In genomic region chr8:72354272-72354671, GRCm38 (mm10) we compare ENCODE assay signal across 9 mouse cellular contexts. TPM values are rescaled to one million over a fixed set of nuclear protein-coding genes. Genes with fewer than 3 reads are reported as not detected.
DNase-seq lines count a peak whose midpoint lies in the region; ATAC-seq and TF ChIP-seq lines count a peak whose summit lies in the region.
"Had no signal": no experiment of that assay in that cellular context is flagged by ENCODE, and none has a peak within 500 bp of the region (broad histone marks: within the 10 kb centered on the region; RNA-seq: fewer than 3 reads in every experiment).

No protein-coding gene starts in this region.

- no peak overlapping the region for H3K4me2 ChIP-seq in heart, embryonic 16.5 days (ENCODE audit: low read depth, low read length)
- H3K4me2 ChIP-seq in liver, embryonic 13.5 days: 0 out of 2 replicates have a peak overlapping the region, but pooled peaks have one; percentile 2
- H3K4me2 ChIP-seq in hindbrain, embryonic 14.5 days (replicated peaks): no peak overlapping the region

- DNase-seq in adrenal gland, postnatal 14 days: peak; percentile 60
- DNase-seq in adrenal gland, postnatal 4 days (ENCODE audit: low spot score in 2 of 2): no peak
- peak; percentile 11 for DNase-seq in liver, embryonic 13.5 days
- DNase-seq in spleen, adult 2 months (ENCODE audit: low read depth in 1 of 2, low spot score in 2 of 2): peak; percentile 84 to 88
- no peak for DNase-seq in frontal cortex, postnatal 10 days (ENCODE audit: low spot score in 2 of 2)
- no peak for DNase-seq in hindbrain, embryonic 14.5 days (ENCODE audit: low spot score)
- no peak for DNase-seq in cerebellum, adult 11 months

- H3K27ac ChIP-seq in heart, embryonic 16.5 days (ENCODE audit: low read length): peak overlapping the region; percentile 51
- H3K27ac ChIP-seq in liver, embryonic 13.5 days: peak overlapping the region; percentile 44; the same call in 1 of the 2 replicates
- H3K27ac ChIP-seq in spleen, adult 2 months (ENCODE audit: insufficient read depth, low read length): peak overlapping the region; percentile 96
- H3K27ac ChIP-seq in hindbrain, embryonic 14.5 days: no peak overlapping the region

- no peak overlapping the region for H3K9ac ChIP-seq in heart, embryonic 16.5 days (ENCODE audit: low read length)
- no peak overlapping the region for H3K9ac ChIP-seq in liver, embryonic 13.5 days
- H3K9ac ChIP-seq in hindbrain, embryonic 14.5 days: no peak overlapping the region

- no peaks in the 10 kb centered on the region for H3K9me3 ChIP-seq in heart, embryonic 16.5 days (replicated peaks; ENCODE audit: control insufficient read depth, low read length)
- H3K9me3 ChIP-seq in liver, embryonic 13.5 days (replicated peaks): no peaks in the 10 kb centered on the region
- H3K9me3 ChIP-seq in hindbrain, embryonic 14.5 days (ENCODE audit: control insufficient read depth, low read length): no peaks in the 10 kb centered on the region

- TF ChIP-seq CTCF in spleen, adult 2 months (IDR thresholded peaks at IDR 0.05; ENCODE audit: extremely low read depth, insufficient read depth, insufficient read length, insufficient replicate concordance): no peak

- peaks cover 28% of the 10 kb centered on the region for H3K4me1 ChIP-seq in heart, embryonic 16.5 days (ENCODE audit: control insufficient read depth, insufficient read depth, low read length)
- peaks cover 60% of the 10 kb centered on the region for H3K4me1 ChIP-seq in liver, embryonic 13.5 days (replicated peaks)
- H3K4me1 ChIP-seq in spleen, adult 2 months (ENCODE audit: control insufficient read depth, insufficient read depth, insufficient read length): peaks cover 72% of the 10 kb centered on the region
- no peaks in the 10 kb centered on the region for H3K4me1 ChIP-seq in hindbrain, embryonic 14.5 days (replicated peaks; ENCODE audit: control insufficient read depth, insufficient read depth, low read length)

- TF ChIP-seq POLR2A in spleen, adult 2 months (IDR thresholded peaks at IDR 0.05; ENCODE audit: low read depth, low read length): no peak

- WGBS in heart, embryonic 16.5 days: 60% methylated on average over 11 of the region's 11 CpGs
- 5% methylated on average over 11 of the region's 11 CpGs for WGBS in liver, embryonic 13.5 days (ENCODE audit: insufficient replicate concordance)
- WGBS in spleen, adult 2 months: 6% methylated on average over 11 of the region's 11 CpGs
- 82% methylated on average over 11 of the region's 11 CpGs for WGBS in hindbrain, embryonic 14.5 days

- ATAC-seq in heart, embryonic 16.5 days (replicated peaks; ENCODE audit: extremely low read depth, insufficient read depth, low FRiP score): no peak
- peak; percentile 47 for ATAC-seq in liver, embryonic 13.5 days (ENCODE audit: low read depth)
- no peak for ATAC-seq in hindbrain, embryonic 14.5 days (ENCODE audit: low FRiP score)

- H3K36me3 ChIP-seq in heart, embryonic 16.5 days (ENCODE audit: control insufficient read depth, insufficient read depth): peaks cover 10% of the 10 kb centered on the region; the same call in 1 of the 2 replicates
- H3K36me3 ChIP-seq in liver, embryonic 13.5 days: peaks cover 26% of the 10 kb centered on the region
- H3K36me3 ChIP-seq in spleen, adult 2 months (ENCODE audit: control insufficient read depth, insufficient read depth, low read length): no peaks in the 10 kb centered on the region
- peaks cover 74% of the 10 kb centered on the region for H3K36me3 ChIP-seq in hindbrain, embryonic 14.5 days (replicated peaks; ENCODE audit: control insufficient read depth, insufficient read depth)

- H3K27me3 ChIP-seq in heart, embryonic 16.5 days (ENCODE audit: control insufficient read depth, insufficient read depth, low read length): no peaks in the 10 kb centered on the region
- no peaks in the 10 kb centered on the region for H3K27me3 ChIP-seq in liver, embryonic 13.5 days
- no peaks in the 10 kb centered on the region for H3K27me3 ChIP-seq in spleen, adult 2 months (ENCODE audit: control insufficient read depth, insufficient read depth, low read length)
- no peaks in the 10 kb centered on the region for H3K27me3 ChIP-seq in hindbrain, embryonic 14.5 days (ENCODE audit: control insufficient read depth, insufficient read depth, low read length)

- no peak overlapping the region for H3K4me3 ChIP-seq in heart, embryonic 16.5 days (ENCODE audit: low read length)
- H3K4me3 ChIP-seq in liver, embryonic 13.5 days (replicated peaks): no peak overlapping the region
- no peak overlapping the region for H3K4me3 ChIP-seq in spleen, adult 2 months (ENCODE audit: extremely low read depth, insufficient read depth, insufficient read length)
- H3K4me3 ChIP-seq in hindbrain, embryonic 14.5 days (replicated peaks; ENCODE audit: low read length): no peak overlapping the region
- H3K4me3 ChIP-seq: myocyte had no signal

RNA-seq across cellular contexts. Expression of gene Klf2, which starts 35.4 kb away (rescaled TPM):
- total RNA-seq in adrenal gland, postnatal 14 days (2021): 73.8 and 95.6 TPM in 2 replicates
- total RNA-seq in adrenal gland, postnatal 4 days (2021): 10 to 100 TPM; 40.6 to 41.4 TPM
- 14.8 and 15.3 TPM in 2 replicates for polyA plus RNA-seq in heart, embryonic 16.5 days (2015; fragmentation: Nextera tagmentation; extraction: Ambion mirVana)
- 2.1 and 2.9 TPM in 2 replicates for polyA plus RNA-seq in liver, embryonic 13.5 days (2015; fragmentation: Nextera tagmentation; extraction: Ambion mirVana)
- polyA plus RNA-seq in spleen, adult 2 months (2012; rRNA removed): 219 and 378 TPM in 2 replicates
- 6.8 and 9.5 TPM in 2 replicates for polyA plus RNA-seq in hindbrain, embryonic 14.5 days (2014; fragmentation: Nextera tagmentation; extraction: Ambion mirVana)

RNA-seq across cellular contexts. Expression of gene Gm10282, which starts 49.2 kb away (rescaled TPM):
- total RNA-seq in adrenal gland, postnatal 14 days (2021): 16.0 and 16.8 TPM in 2 replicates
- 10 to 100 TPM; 30.9 to 31.2 TPM for total RNA-seq in adrenal gland, postnatal 4 days (2021)
- 15.0 and 30.4 TPM in 2 replicates for polyA plus RNA-seq in heart, embryonic 16.5 days (2015; fragmentation: Nextera tagmentation; extraction: Ambion mirVana)
- polyA plus RNA-seq in liver, embryonic 13.5 days (2015; fragmentation: Nextera tagmentation; extraction: Ambion mirVana): 8.9 and 11.2 TPM in 2 replicates
- 1.4 and 1.7 TPM in 2 replicates for polyA plus RNA-seq in spleen, adult 2 months (2012; rRNA removed)
- polyA plus RNA-seq in hindbrain, embryonic 14.5 days (2014; fragmentation: Nextera tagmentation; extraction: Ambion mirVana): 13.1 and 14.3 TPM in 2 replicates

Comparison
In these comparisons a context has a peak if more than half of its experiments do, and no peak if none do; other contexts are left out.
1. DNase-seq: peak in adrenal gland, postnatal 14 days (single experiment), liver, embryonic 13.5 days (single experiment) and spleen, adult 2 months (2 of 2); none in adrenal gland, postnatal 4 days (0 of 2), frontal cortex, postnatal 10 days (0 of 2), hindbrain, embryonic 14.5 days (single experiment) and cerebellum, adult 11 months (single experiment).
2. RNA of gene Klf2, which starts 35.4 kb away (polyA plus RNA-seq): 219 to 378 TPM in spleen, adult 2 months; 14.8 to 15.3 TPM in heart, embryonic 16.5 days, 6.8 to 9.5 TPM in hindbrain, embryonic 14.5 days and 2.1 to 2.9 TPM in liver, embryonic 13.5 days; every median in the first group is over 10 times any median in the second.